Mouse (Mus musculus): Measurements from ENCODE around the gene Slc18a2. TPM values are rescaled to one million over a fixed set of nuclear protein-coding genes. Genes with fewer than 3 reads are reported as not detected.

Gene Slc18a2
- polyA plus RNA-seq, 1 experiment from 2014 or later, result 1.9 TPM

DNA sequence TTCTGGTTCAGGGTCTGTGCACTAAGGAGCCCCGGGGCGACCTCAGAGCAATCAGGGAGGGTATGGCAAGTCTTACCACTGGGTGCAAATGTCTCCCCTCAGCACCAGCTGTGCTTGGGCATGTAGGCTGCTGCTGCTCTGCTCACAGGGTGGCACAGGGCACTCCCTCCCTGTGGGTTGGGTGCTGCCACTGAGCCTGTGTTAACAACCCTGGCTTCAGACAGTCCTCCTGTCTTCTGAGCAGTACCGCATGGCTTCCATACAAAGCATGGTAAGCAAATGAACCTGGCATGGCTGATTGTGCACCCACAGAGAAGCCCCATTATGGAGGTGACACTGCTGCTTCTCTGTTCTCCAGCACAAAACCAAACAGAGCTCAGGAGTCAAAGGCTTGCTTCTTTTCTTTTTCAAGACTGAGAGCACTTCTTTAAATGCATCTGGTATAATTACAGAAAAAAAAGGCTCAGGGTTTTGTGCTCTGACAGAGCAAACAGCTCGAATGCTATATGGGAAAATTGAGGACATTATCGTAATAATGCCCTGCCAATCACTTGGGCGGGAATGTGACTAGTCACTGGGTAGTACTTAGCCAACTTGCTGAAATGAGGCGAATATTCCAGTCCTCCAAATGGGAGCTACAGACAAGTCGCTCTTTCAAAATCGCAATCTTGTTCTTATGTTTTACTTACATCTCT is 4.3 kb downstream of the Slc18a2 start:
- TF ChIP-seq CTCF (IDR thresholded peaks at IDR 0.05; ENCODE audit: low read depth) (no peak), EP300 (IDR thresholded peaks at IDR 0.05; ENCODE audit: low read depth) (no peak)
- 74% methylated on average over 9 of the region's 9 CpGs for WGBS (ENCODE audit: insufficient replicate concordance)

DNA sequence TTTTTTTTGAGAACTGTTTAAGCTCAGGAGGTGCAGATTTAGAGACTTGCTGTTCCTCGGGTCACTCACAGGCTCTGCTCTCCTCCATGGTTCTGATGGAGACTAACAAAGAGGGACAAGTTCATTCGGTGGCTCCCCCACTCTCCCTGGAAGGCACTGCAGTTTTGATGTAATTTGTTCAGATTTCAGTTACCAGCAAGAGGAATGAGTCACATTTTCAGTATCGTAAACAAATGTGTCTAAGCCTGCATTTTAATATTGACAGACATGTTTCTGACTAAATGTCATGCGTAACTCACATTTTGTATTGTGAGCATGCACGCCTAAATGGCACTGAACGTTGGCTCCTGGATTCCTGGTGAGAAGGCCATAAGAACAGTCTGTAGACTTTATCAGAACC is 5.2 kb downstream of the Slc18a2 start:
- Histone ChIP-seq H3K4me3 (ENCODE audit: low read depth, low read length) (no peak overlapping the region), H3K4me1 (ENCODE audit: insufficient read depth) (peaks cover 2% of the 10 kb centered on the region; the same call in 1 of the 2 replicates), H3K27me3 (ENCODE audit: insufficient read depth, low read length) (peaks cover 10% of the 10 kb centered on the region; the same call in 1 of the 2 replicates), H3K36me3 (replicated peaks; ENCODE audit: insufficient read depth, low read length) (no peaks in the 10 kb centered on the region), H3K4me2 (ENCODE audit: low read depth, low read length) (no peak overlapping the region), H3K9ac (replicated peaks) (no peak overlapping the region), H3K9me3 (ENCODE audit: low read length) (no peaks in the 10 kb centered on the region), H3K27ac (ENCODE audit: low read depth) (no peak overlapping the region)
- ATAC-seq, result no peak
- DNase-seq, result no peak
- TF ChIP-seq CTCF (IDR thresholded peaks at IDR 0.05; ENCODE audit: low read depth), result no peak
- TF ChIP-seq EP300 (IDR thresholded peaks at IDR 0.05; ENCODE audit: low read depth), result no peak
- 71% methylated on average over 6 of the region's 6 CpGs for WGBS (ENCODE audit: insufficient replicate concordance)

More for the DNA sequence above, 4.3 kb downstream of the Slc18a2 start:
- peaks cover 8% of the 10 kb centered on the region for H3K4me1 ChIP-seq (ENCODE audit: insufficient read depth)
- H3K4me2 ChIP-seq (ENCODE audit: low read depth, low read length), result no peak overlapping the region
- DNase-seq (no peak), ATAC-seq (no peak)
- H3K4me3 ChIP-seq (ENCODE audit: low read depth, low read length), result no peak overlapping the region
- H3K9me3 ChIP-seq (ENCODE audit: low read length), result no peaks in the 10 kb centered on the region
- H3K27me3 ChIP-seq (ENCODE audit: insufficient read depth, low read length), result peaks cover 18% of the 10 kb centered on the region
- H3K36me3 ChIP-seq (replicated peaks; ENCODE audit: insufficient read depth, low read length), result no peaks in the 10 kb centered on the region
- no peak overlapping the region for H3K9ac ChIP-seq (replicated peaks)
- H3K27ac ChIP-seq (ENCODE audit: low read depth), result no peak overlapping the region

DNA sequence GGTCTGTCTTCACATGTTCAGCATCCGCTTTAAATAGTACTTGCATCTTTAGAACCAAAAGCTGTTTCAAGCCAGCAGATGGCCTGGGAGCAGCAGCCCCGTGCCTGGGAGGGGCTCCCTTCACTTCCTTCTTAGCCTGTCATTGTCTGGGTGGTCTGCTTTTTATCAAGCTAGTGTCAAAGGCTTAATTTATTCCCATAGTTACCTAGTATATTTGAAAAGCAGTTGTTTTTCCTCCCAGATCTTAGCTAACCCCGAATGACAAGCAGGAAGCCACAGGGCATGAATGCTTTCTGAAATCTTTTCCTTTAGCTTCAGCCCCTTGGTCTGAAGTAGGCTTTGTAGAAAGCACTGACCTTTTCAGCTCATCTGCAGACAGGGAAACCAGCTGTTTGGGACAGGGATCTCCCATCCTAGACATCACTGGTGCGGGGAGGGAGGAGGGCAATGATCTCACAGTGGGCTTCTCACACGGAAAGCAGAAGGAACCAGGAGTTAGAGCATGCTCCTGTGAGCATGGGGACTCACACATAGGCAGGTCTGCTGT is 6.8 kb downstream of the Slc18a2 start:
- Histone ChIP-seq H3K4me1 (ENCODE audit: insufficient read depth) (no peaks in the 10 kb centered on the region), H3K36me3 (replicated peaks; ENCODE audit: insufficient read depth, low read length) (no peaks in the 10 kb centered on the region), H3K27ac (ENCODE audit: low read depth) (no peak overlapping the region), H3K27me3 (ENCODE audit: insufficient read depth, low read length) (no peaks in the 10 kb centered on the region), H3K4me2 (ENCODE audit: low read depth, low read length) (no peak overlapping the region), H3K4me3 (ENCODE audit: low read depth, low read length) (no peak overlapping the region), H3K9me3 (ENCODE audit: low read length) (no peaks in the 10 kb centered on the region), H3K9ac (replicated peaks) (no peak overlapping the region)
- ATAC-seq, result no peak
- DNase-seq, result no peak
- TF ChIP-seq CTCF (IDR thresholded peaks at IDR 0.05; ENCODE audit: low read depth) (no peak), EP300 (IDR thresholded peaks at IDR 0.05; ENCODE audit: low read depth) (no peak)
- 29% methylated on average over 5 of the region's 5 CpGs for WGBS (ENCODE audit: insufficient replicate concordance)

DNA sequence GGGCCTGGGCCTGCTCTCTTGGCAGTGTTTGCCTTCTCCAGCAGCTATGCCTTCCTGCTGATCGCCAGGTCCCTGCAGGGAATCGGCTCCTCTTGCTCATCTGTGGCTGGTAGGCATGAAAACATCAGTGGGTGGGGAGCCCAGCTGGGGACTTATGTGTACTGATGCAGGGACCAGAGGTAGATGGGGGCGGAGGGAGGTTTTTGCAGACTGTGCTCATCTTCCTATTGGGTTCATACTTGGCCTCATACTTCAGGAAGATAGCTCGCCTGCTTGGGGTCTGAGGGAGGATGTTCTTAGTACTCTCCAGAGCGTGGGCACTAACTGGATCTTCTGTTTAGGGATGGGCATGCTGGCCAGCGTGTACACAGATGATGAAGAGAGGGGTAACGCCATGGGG is 12.5 kb downstream of the Slc18a2 start:
- DNase-seq (no peak), ATAC-seq (no peak)
- no peak overlapping the region for H3K9ac ChIP-seq (replicated peaks)
- H3K27me3 ChIP-seq (ENCODE audit: insufficient read depth, low read length), result no peaks in the 10 kb centered on the region
- no peak for TF ChIP-seq CTCF (IDR thresholded peaks at IDR 0.05; ENCODE audit: low read depth)
- TF ChIP-seq EP300 (IDR thresholded peaks at IDR 0.05; ENCODE audit: low read depth), result no peak
- WGBS (ENCODE audit: insufficient replicate concordance), result 73% methylated on average over 7 of the region's 7 CpGs
- no peak overlapping the region for H3K4me2 ChIP-seq (ENCODE audit: low read depth, low read length)
- no peak overlapping the region for H3K27ac ChIP-seq (ENCODE audit: low read depth)
- H3K4me3 ChIP-seq (ENCODE audit: low read depth, low read length), result no peak overlapping the region
- no peaks in the 10 kb centered on the region for H3K9me3 ChIP-seq (ENCODE audit: low read length)
- H3K4me1 ChIP-seq (ENCODE audit: insufficient read depth), result no peaks in the 10 kb centered on the region
- no peaks in the 10 kb centered on the region for H3K36me3 ChIP-seq (replicated peaks; ENCODE audit: insufficient read depth, low read length)

DNA sequence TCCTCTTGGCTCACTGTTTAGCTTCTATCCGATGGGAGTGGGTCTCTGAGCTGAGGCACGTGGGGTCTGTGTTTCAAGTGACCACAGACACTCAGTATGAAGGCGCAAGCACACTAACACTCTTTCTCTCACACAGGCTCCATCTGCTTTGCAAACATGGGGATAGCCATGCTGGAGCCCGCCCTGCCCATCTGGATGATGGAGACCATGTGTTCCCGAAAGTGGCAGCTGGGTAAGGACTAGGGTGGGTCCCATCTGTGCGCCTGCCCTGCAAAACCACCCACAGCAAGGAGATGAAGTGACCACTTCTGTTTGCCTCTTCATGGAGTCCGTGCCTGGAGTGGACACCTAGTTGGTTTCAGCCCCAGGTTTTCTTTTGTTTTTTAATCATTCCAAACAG is 15.7 kb downstream of the Slc18a2 start:
- H3K4me3 ChIP-seq (ENCODE audit: low read depth, low read length), result no peak overlapping the region
- 83% methylated on average over 7 of the region's 7 CpGs for WGBS (ENCODE audit: insufficient replicate concordance)
- H3K27me3 ChIP-seq (ENCODE audit: insufficient read depth, low read length), result no peaks in the 10 kb centered on the region
- no peak overlapping the region for H3K4me2 ChIP-seq (ENCODE audit: low read depth, low read length)
- DNase-seq (peak; percentile 8), ATAC-seq (no peak)
- TF ChIP-seq CTCF (IDR thresholded peaks at IDR 0.05; ENCODE audit: low read depth), result no peak
- TF ChIP-seq EP300 (IDR thresholded peaks at IDR 0.05; ENCODE audit: low read depth), result no peak
- H3K9me3 ChIP-seq (ENCODE audit: low read length), result 0 out of 2 replicates have a peak, but pooled peaks cover 6% of the 10 kb centered on the region
- no peak overlapping the region for H3K27ac ChIP-seq (ENCODE audit: low read depth)
- no peak overlapping the region for H3K9ac ChIP-seq (replicated peaks)
- no peaks in the 10 kb centered on the region for H3K36me3 ChIP-seq (replicated peaks; ENCODE audit: insufficient read depth, low read length)
- no peaks in the 10 kb centered on the region for H3K4me1 ChIP-seq (ENCODE audit: insufficient read depth)

DNA sequence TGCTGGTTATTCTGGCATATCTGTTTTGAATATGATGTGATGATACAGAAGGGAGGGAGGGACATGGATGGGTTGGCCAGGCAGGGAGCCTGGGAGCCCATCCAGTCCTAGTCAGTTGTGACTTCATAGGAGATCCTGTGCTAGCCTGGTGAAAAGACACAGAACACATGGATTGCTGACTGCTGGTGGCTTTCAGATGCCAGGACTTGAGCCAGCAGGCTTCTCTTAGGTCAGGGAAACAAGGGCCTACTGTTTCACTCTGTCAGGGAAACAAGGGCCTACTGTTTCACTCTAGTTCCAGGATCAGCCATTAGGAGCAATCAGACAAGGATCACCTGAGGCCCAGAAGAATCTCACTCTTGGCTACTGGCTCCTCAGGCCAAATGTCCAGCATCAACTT is 20.1 kb downstream of the Slc18a2 start:
- Histone ChIP-seq H3K27me3 (ENCODE audit: insufficient read depth, low read length) (no peaks in the 10 kb centered on the region), H3K27ac (ENCODE audit: low read depth) (no peak overlapping the region), H3K9ac (replicated peaks) (no peak overlapping the region), H3K4me3 (ENCODE audit: low read depth, low read length) (no peak overlapping the region), H3K36me3 (replicated peaks; ENCODE audit: insufficient read depth, low read length) (no peaks in the 10 kb centered on the region), H3K4me1 (ENCODE audit: insufficient read depth) (no peaks in the 10 kb centered on the region), H3K4me2 (ENCODE audit: low read depth, low read length) (no peak overlapping the region), H3K9me3 (ENCODE audit: low read length) (0 out of 2 replicates have a peak, but pooled peaks cover 6% of the 10 kb centered on the region)
- ATAC-seq (no peak), DNase-seq (no peak)
- TF ChIP-seq EP300 (IDR thresholded peaks at IDR 0.05; ENCODE audit: low read depth) (no peak), CTCF (IDR thresholded peaks at IDR 0.05; ENCODE audit: low read depth) (no peak)

Data from liver, postnatal 0 days (tissue).